Mouse (Mus musculus): ENCODE results near the gene Sema6d. TPM values are rescaled to one million over a fixed set of nuclear protein-coding genes. Genes with fewer than 3 reads are reported as not detected.

The Sema6d gene
- total and polyA plus RNA-seq, 2 experiments from 2014 or later = 22.5 to 65.1 TPM

- no peak for ATAC-seq
- H3K9me3 ChIP-seq (ENCODE audit: low read length) = no peaks in the 10 kb centered on the region
- WGBS = 83% methylated on average over 7 of the region's 7 CpGs
- no peak overlapping the region for H3K27ac ChIP-seq (ENCODE audit: low read depth, low read length)
- H3K9ac ChIP-seq = no peak overlapping the region
- H3K4me3 ChIP-seq (ENCODE audit: low read depth, low read length) = no peak overlapping the region
- DNase-seq = no peak
- H3K36me3 ChIP-seq (ENCODE audit: insufficient read depth) = no peaks in the 10 kb centered on the region
- TF ChIP-seq CTCF (IDR thresholded peaks at IDR 0.05; ENCODE audit: low read depth) = no peak
- H3K4me2 ChIP-seq (ENCODE audit: low read depth) = no peak overlapping the region
- no peaks in the 10 kb centered on the region for H3K4me1 ChIP-seq (ENCODE audit: insufficient read depth)
- no peaks in the 10 kb centered on the region for H3K27me3 ChIP-seq (ENCODE audit: insufficient read depth, low read length)
These were observed 536.7 kb downstream of the Sema6d start for GRCm38 (mm10) chr2:124626425-124626824.

GRCm38 (mm10) chr2:124627664-124628063 is 537.9 kb downstream of the Sema6d start:
- Histone ChIP-seq H3K27ac (ENCODE audit: low read depth, low read length) (no peak overlapping the region), H3K9me3 (ENCODE audit: low read length) (no peaks in the 10 kb centered on the region), H3K4me3 (ENCODE audit: low read depth, low read length) (no peak overlapping the region), H3K36me3 (ENCODE audit: insufficient read depth) (no peaks in the 10 kb centered on the region), H3K4me1 (ENCODE audit: insufficient read depth) (no peaks in the 10 kb centered on the region), H3K9ac (no peak overlapping the region), H3K27me3 (ENCODE audit: insufficient read depth, low read length) (no peaks in the 10 kb centered on the region), H3K4me2 (ENCODE audit: low read depth) (no peak overlapping the region)
- DNase-seq (no peak), ATAC-seq (no peak)
- 55% methylated on average over 5 of the region's 5 CpGs for WGBS
- no peak for TF ChIP-seq CTCF (IDR thresholded peaks at IDR 0.05; ENCODE audit: low read depth)

GRCm38 (mm10) chr2:124628701-124629100 is 538.9 kb downstream of the Sema6d start:
- Histone ChIP-seq H3K27me3 (ENCODE audit: insufficient read depth, low read length) (no peaks in the 10 kb centered on the region), H3K9me3 (ENCODE audit: low read length) (no peaks in the 10 kb centered on the region), H3K36me3 (ENCODE audit: insufficient read depth) (no peaks in the 10 kb centered on the region), H3K9ac (no peak overlapping the region), H3K4me1 (ENCODE audit: insufficient read depth) (no peaks in the 10 kb centered on the region), H3K4me3 (ENCODE audit: low read depth, low read length) (no peak overlapping the region), H3K27ac (ENCODE audit: low read depth, low read length) (no peak overlapping the region), H3K4me2 (ENCODE audit: low read depth) (no peak overlapping the region)
- 86% methylated on average over 7 of the region's 7 CpGs for WGBS
- no peak for TF ChIP-seq CTCF (IDR thresholded peaks at IDR 0.05; ENCODE audit: low read depth)
- no peak for DNase-seq
- ATAC-seq = no peak

DNA sequence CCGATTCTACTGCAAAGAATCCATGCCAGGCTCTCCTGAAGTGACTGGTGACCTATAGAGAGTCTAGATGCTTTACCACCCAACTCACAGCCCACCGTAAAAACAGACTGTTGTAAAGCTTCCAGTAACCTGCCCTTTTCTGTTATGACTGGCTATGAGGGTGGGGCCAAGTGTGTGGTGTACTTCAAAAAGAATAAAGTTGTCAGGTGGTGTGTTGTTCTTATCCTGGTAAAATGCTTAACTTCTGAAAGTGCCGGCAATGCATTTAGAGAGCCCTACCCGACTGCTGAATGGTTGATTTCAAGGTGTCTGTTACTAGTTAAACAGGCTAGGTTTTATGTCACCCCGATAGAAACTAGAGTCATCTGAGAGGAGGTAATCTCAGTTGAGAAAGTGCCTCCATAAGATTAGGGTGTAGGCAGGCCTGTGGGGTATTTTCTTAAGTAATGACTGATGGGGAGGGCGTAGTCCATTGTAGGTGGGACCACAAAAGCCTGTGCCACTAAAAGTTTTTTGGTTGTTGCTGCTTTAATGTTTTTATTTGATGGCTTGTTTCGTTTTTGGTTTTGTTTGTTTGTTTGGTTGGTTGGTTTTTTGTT is 544.7 kb downstream of the Sema6d start:
- no peak overlapping the region for H3K9ac ChIP-seq
- TF ChIP-seq CTCF (IDR thresholded peaks at IDR 0.05; ENCODE audit: low read depth) = no peak
- no peaks in the 10 kb centered on the region for H3K27me3 ChIP-seq (ENCODE audit: insufficient read depth, low read length)
- peaks cover 12% of the 10 kb centered on the region; the same call in 1 of the 2 replicates for H3K4me1 ChIP-seq (ENCODE audit: insufficient read depth)
- no peak overlapping the region for H3K4me2 ChIP-seq (ENCODE audit: low read depth)
- H3K9me3 ChIP-seq (ENCODE audit: low read length) = no peaks in the 10 kb centered on the region
- no peaks in the 10 kb centered on the region for H3K36me3 ChIP-seq (ENCODE audit: insufficient read depth)
- WGBS = 86% methylated on average over 7 of the region's 7 CpGs
- no peak overlapping the region for H3K4me3 ChIP-seq (ENCODE audit: low read depth, low read length)
- ATAC-seq (no peak), DNase-seq (no peak)
- H3K27ac ChIP-seq (ENCODE audit: low read depth, low read length) = no peak overlapping the region

DNA sequence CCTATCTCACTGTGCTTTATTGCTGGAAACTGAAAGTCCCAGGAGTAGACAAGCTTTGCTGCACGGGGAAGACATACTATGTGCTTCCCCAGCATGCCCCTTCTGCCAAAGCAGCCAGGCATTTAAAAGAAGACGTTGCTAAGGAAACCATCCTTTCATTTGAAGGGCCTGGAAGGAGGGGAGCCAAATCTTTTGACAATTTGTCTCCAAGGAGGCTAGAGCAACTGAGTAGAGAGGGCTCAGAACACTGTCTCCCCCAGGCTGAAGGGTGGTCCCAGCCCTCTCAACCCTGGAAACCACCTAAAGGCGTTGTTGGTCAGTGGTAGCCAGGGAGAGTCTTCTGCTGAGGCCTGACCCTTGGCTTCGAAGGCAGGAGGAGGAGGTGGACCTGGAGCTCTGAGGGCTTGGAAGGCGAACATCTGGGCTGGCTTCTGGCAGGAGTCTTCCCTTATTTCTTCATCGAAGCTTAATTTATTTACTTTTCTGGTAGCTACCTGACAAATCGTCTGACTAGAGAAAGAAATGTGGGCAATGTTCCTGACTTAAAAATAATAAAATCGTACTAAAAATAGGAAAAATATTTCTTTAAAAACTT is 545.6 kb downstream of the Sema6d start:
- H3K27me3 ChIP-seq (ENCODE audit: insufficient read depth, low read length) = no peaks in the 10 kb centered on the region
- no peak overlapping the region for H3K9ac ChIP-seq
- TF ChIP-seq CTCF (IDR thresholded peaks at IDR 0.05; ENCODE audit: low read depth) = no peak
- H3K27ac ChIP-seq (ENCODE audit: low read depth, low read length) = no peak overlapping the region
- WGBS = 41% methylated on average over 8 of the region's 8 CpGs
- peaks cover 12% of the 10 kb centered on the region; the same call in 1 of the 2 replicates for H3K4me1 ChIP-seq (ENCODE audit: insufficient read depth)
- ATAC-seq = peak; percentile 40; the same call in 1 of the 2 replicates
- no peaks in the 10 kb centered on the region for H3K36me3 ChIP-seq (ENCODE audit: insufficient read depth)
- DNase-seq = no peak
- no peaks in the 10 kb centered on the region for H3K9me3 ChIP-seq (ENCODE audit: low read length)
- no peak overlapping the region for H3K4me2 ChIP-seq (ENCODE audit: low read depth)
- no peak overlapping the region for H3K4me3 ChIP-seq (ENCODE audit: low read depth, low read length)

GRCm38 (mm10) chr2:124637080-124637479 is 547.3 kb downstream of the Sema6d start:
- 33% methylated on average over 4 of the region's 4 CpGs for WGBS
- Histone ChIP-seq H3K4me2 (ENCODE audit: low read depth) (no peak overlapping the region), H3K4me1 (ENCODE audit: insufficient read depth) (peaks cover 12% of the 10 kb centered on the region; the same call in 1 of the 2 replicates), H3K36me3 (ENCODE audit: insufficient read depth) (no peaks in the 10 kb centered on the region), H3K9ac (no peak overlapping the region), H3K27me3 (ENCODE audit: insufficient read depth, low read length) (no peaks in the 10 kb centered on the region), H3K4me3 (ENCODE audit: low read depth, low read length) (no peak overlapping the region), H3K9me3 (ENCODE audit: low read length) (no peaks in the 10 kb centered on the region), H3K27ac (ENCODE audit: low read depth, low read length) (no peak overlapping the region)
- ATAC-seq (no peak), DNase-seq (no peak)
- TF ChIP-seq CTCF (IDR thresholded peaks at IDR 0.05; ENCODE audit: low read depth) = no peak

- Histone ChIP-seq H3K4me2 (ENCODE audit: low read depth) (no peak overlapping the region), H3K4me3 (ENCODE audit: low read depth, low read length) (no peak overlapping the region), H3K27ac (ENCODE audit: low read depth, low read length) (no peak overlapping the region), H3K36me3 (ENCODE audit: insufficient read depth) (no peaks in the 10 kb centered on the region), H3K9ac (no peak overlapping the region), H3K27me3 (ENCODE audit: insufficient read depth, low read length) (no peaks in the 10 kb centered on the region), H3K4me1 (ENCODE audit: insufficient read depth) (peaks cover 12% of the 10 kb centered on the region; the same call in 1 of the 2 replicates), H3K9me3 (ENCODE audit: low read length) (no peaks in the 10 kb centered on the region)
- TF ChIP-seq CTCF (IDR thresholded peaks at IDR 0.05; ENCODE audit: low read depth) = no peak
- no peak for DNase-seq
- WGBS = 52% methylated on average over 5 of the region's 5 CpGs
- no peak for ATAC-seq
These were observed 549.6 kb downstream of the Sema6d start for GRCm38 (mm10) chr2:124639221-124639963.

Data from forebrain, postnatal 0 days (tissue).